Mouse (Mus musculus) cortical plate, adult 2 months (tissue): Measurements from ENCODE around the gene Tomm34.

Experiments used
- CTCF ChIP-seq: fragments of 200-500 bp; IDR thresholded peaks from 2 replicates; pipeline ENCODE4 v1.5.1; 2011; ENCODE audit warnings: mild to moderate bottlenecking, control low read depth, low read length; ENCODE audit not compliant: insufficient read depth; ENCODE audit errors: extremely low read depth
- POLR2A ChIP-seq: fragments of 200-500 bp; IDR thresholded peaks from 2 replicates; pipeline ENCODE4 v1.6.1; 2011; ENCODE audit warnings: mild to moderate bottlenecking, low read length, control low read depth; ENCODE audit not compliant: insufficient read depth; ENCODE audit errors: extremely low read depth

DNA sequence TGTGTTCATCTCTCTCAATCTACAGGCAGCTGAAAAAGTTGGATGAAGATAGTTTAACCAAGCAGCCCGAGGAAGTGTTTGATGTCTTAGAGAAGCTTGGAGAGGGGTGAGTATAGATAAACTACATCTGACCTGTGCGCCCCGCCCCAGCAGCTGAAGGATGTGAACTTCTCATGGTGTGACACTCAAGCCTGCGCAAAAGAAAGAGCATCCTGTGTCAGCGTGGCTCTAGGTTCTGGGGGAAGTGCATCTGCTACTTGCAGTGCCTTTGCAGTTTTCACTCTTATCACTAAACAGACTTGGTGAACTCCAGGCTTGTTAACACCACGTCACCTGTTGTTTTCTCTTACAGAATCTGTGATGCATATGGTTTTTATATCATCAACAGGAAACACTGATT lies 8.5 kb upstream of the Tomm34 start:
- TF ChIP-seq POLR2A (no peak), CTCF (no peak)
